In the genomic region with DNA sequence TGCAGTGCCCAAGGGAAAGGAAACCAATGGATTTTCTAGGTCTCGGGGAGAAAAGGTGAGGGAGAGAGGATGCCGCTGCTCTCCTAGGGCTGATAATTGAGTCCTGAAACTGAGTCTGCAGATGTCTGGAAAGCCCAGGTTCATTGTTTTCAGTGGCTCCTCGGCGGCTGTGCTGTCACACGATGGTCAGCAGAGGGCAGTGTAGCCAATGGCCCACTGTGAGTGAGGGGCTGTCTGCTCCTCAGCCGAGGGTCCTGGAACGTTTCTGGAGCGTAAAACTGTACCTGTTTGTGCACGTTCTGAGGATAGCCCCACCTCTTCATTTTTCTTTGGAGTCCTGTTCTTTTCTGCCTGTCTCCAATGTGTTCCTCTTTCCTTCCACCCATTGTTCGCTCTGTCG, we compare ENCODE assay signal across 11 mouse cellular contexts. TPM values are rescaled to one million over a fixed set of nuclear protein-coding genes. Genes with fewer than 3 reads are reported as not detected.
DNase-seq lines count a peak whose midpoint lies in the region; ATAC-seq and TF ChIP-seq lines count a peak whose summit lies in the region.
"Had no signal": no experiment of that assay in that cellular context is flagged by ENCODE, and none has a peak within 500 bp of the region (broad histone marks: within the 10 kb centered on the region; RNA-seq: fewer than 3 reads in every experiment).

No protein-coding gene starts in this region.

- no peaks in the 10 kb centered on the region for H3K4me1 ChIP-seq in heart, adult 2 months (ENCODE audit: control insufficient read depth, insufficient read depth, low read length)
- no peaks in the 10 kb centered on the region for H3K4me1 ChIP-seq in lung, postnatal 0 days (ENCODE audit: insufficient read depth, low read depth, low read length)
- no peaks in the 10 kb centered on the region for H3K4me1 ChIP-seq in bone marrow, adult 2 months (ENCODE audit: control insufficient read depth, insufficient read depth, low read length)
- peaks cover 9% of the 10 kb centered on the region for H3K4me1 ChIP-seq in olfactory bulb, adult 2 months (ENCODE audit: control insufficient read depth, insufficient read depth, low read length)

- H3K27ac ChIP-seq in heart, adult 2 months = no peak overlapping the region
- H3K27ac ChIP-seq in lung, postnatal 0 days (ENCODE audit: low read length) = no peak overlapping the region
- no peak overlapping the region for H3K27ac ChIP-seq in bone marrow, adult 2 months (ENCODE audit: control insufficient read depth, insufficient read depth, low read depth, low read length, poor library complexity)
- no peak overlapping the region for H3K27ac ChIP-seq in olfactory bulb, adult 2 months (ENCODE audit: insufficient read depth, low read depth, low read length)

- intact Hi-C loops in heart, adult 2 months (cut with DNase I) = no loop called here

- TF ChIP-seq POLR2A in heart, adult 2 months (IDR thresholded peaks at IDR 0.05; ENCODE audit: insufficient read depth, low read depth, low read length) = no peak
- TF ChIP-seq POLR2A in bone marrow, adult 2 months (IDR thresholded peaks at IDR 0.05; ENCODE audit: borderline replicate concordance, control insufficient read depth, low read depth, low read length) = no peak
- TF ChIP-seq POLR2A in olfactory bulb, adult 2 months (IDR thresholded peaks at IDR 0.05; ENCODE audit: insufficient read depth, low read depth, low read length) = no peak

- DNase-seq in heart, adult 2 months = no peak
- no peak for DNase-seq in heart, adult 9 months (ENCODE audit: low spot score in 2 of 2)
- DNase-seq in lung, postnatal 0 days (ENCODE audit: low spot score) = no peak
- no peak for DNase-seq in lung, adult 18-20 months
- DNase-seq in layer of hippocampus, postnatal 14 days (ENCODE audit: low spot score in 2 of 2) = no peak
- DNase-seq: cerebellum, adult 9-10 months; lung, postnatal 14 days had no signal

- H3K4me3 ChIP-seq in heart, adult 2 months = no peak overlapping the region
- no peak overlapping the region for H3K4me3 ChIP-seq in lung, postnatal 0 days (ENCODE audit: low read depth, low read length)
- H3K4me3 ChIP-seq in bone marrow, adult 2 months (replicated peaks; ENCODE audit: control insufficient read depth, low read depth, low read length) = no peak overlapping the region
- no peak overlapping the region for H3K4me3 ChIP-seq in olfactory bulb, adult 2 months (ENCODE audit: insufficient read depth, low read depth, low read length)

- H3K9me3 ChIP-seq in lung, postnatal 0 days (ENCODE audit: low read length) = no peaks in the 10 kb centered on the region

- no peak for TF ChIP-seq EP300 in heart, adult 2 months (IDR thresholded peaks at IDR 0.05; ENCODE audit: insufficient read depth, low read depth, low read length)
- TF ChIP-seq EP300 in lung, postnatal 0 days (IDR thresholded peaks at IDR 0.05) = no peak

- H3K27me3 ChIP-seq in heart, adult 2 months (ENCODE audit: control insufficient read depth, insufficient read depth, low read length) = no peaks in the 10 kb centered on the region
- H3K27me3 ChIP-seq in lung, postnatal 0 days (replicated peaks; ENCODE audit: insufficient read depth, low read length) = no peaks in the 10 kb centered on the region

- no peak overlapping the region for H3K4me2 ChIP-seq in lung, postnatal 0 days (replicated peaks; ENCODE audit: low read depth, low read length)

- ATAC-seq in lung, postnatal 0 days = no peak
- no peak for ATAC-seq in CD4-positive, CD25-positive, alpha-beta regulatory T cell, adult 4 months

- H3K9ac ChIP-seq in heart, adult 2 months (ENCODE audit: low read depth, low read length) = no peak overlapping the region
- H3K9ac ChIP-seq in lung, postnatal 0 days (replicated peaks; ENCODE audit: low read depth) = no peak overlapping the region

- peak; percentile 62 for TF ChIP-seq CTCF in heart, adult 2 months (IDR thresholded peaks at IDR 0.05)
- peak; percentile 66 for TF ChIP-seq CTCF in lung, postnatal 0 days (IDR thresholded peaks at IDR 0.05)
- peak; percentile 31; the same call in 1 of the 2 replicates for TF ChIP-seq CTCF in bone marrow, adult 2 months (IDR thresholded peaks at IDR 0.05; ENCODE audit: control insufficient read depth, insufficient read depth, low read length)
- TF ChIP-seq CTCF in olfactory bulb, adult 2 months (IDR thresholded peaks at IDR 0.05; ENCODE audit: insufficient read depth, low read depth, low read length) = peak; percentile 46; the same call in 1 of the 2 replicates

- 26% methylated on average over 11 of the region's 11 CpGs for WGBS in heart, adult 2 months
- 29% methylated on average over 11 of the region's 11 CpGs for WGBS in lung, postnatal 0 days
- 37% methylated on average over 11 of the region's 11 CpGs for WGBS in bone marrow, adult 2 months
- 42% methylated on average over 11 of the region's 11 CpGs for WGBS in olfactory bulb, adult 2 months

- no peaks in the 10 kb centered on the region for H3K79me2 ChIP-seq in heart, adult 2 months (replicated peaks; ENCODE audit: control insufficient read depth, insufficient read depth, low read length)

- no peaks in the 10 kb centered on the region for H3K36me3 ChIP-seq in heart, adult 2 months (ENCODE audit: control insufficient read depth, insufficient read depth, low read length)
- H3K36me3 ChIP-seq in lung, postnatal 0 days (ENCODE audit: insufficient read depth, low read length) = no peaks in the 10 kb centered on the region

RNA-seq across cellular contexts. Expression of gene Cmtr2, which starts 13.7 kb away (rescaled TPM):
- total RNA-seq in heart, adult 2 months (2021) = 1 to 10 TPM; 2.9 to 3.2 TPM
- 1.9 and 2.6 TPM in 2 replicates for polyA plus RNA-seq in heart, adult 2 months (2012; rRNA removed)
- polyA plus RNA-seq in lung, postnatal 0 days (2015; fragmentation: Nextera tagmentation; extraction: Ambion mirVana) = 3.6 and 4.0 TPM in 2 replicates
- 0.81 and 2.2 TPM in 2 replicates for polyA plus RNA-seq in bone marrow, adult 2 months (2011; ENCODE audit: insufficient read depth, insufficient read length, low replicate concordance, missing spikeins)
- polyA plus RNA-seq in olfactory bulb, adult 2 months (2012; ENCODE audit: insufficient read depth, insufficient read length, low replicate concordance, missing spikeins) = not detected in 2 replicates
- polyA plus RNA-seq in CD4-positive, CD25-positive, alpha-beta regulatory T cell, adult 4 months (2017; shearing (Covaris generic)) = 10 to 100 TPM in 1 of 2 experiments, 1 to 10 TPM in 1; 7.2 to 10.7 TPM
- 1 to 10 TPM; 6.1 TPM for total RNA-seq in layer of hippocampus, postnatal 14 days (2021)

RNA-seq across cellular contexts. Expression of gene Calb2, which starts 33.8 kb away (rescaled TPM):
- not detected for total RNA-seq in heart, adult 2 months (2021)
- not detected in 2 replicates for polyA plus RNA-seq in heart, adult 2 months (2012; rRNA removed)
- polyA plus RNA-seq in lung, postnatal 0 days (2015; fragmentation: Nextera tagmentation; extraction: Ambion mirVana) = 0.53 and 1.1 TPM in 2 replicates
- 4.2 TPM in 1 of 2 replicates, not detected in the other for polyA plus RNA-seq in bone marrow, adult 2 months (2011; ENCODE audit: insufficient read depth, insufficient read length, low replicate concordance, missing spikeins)
- polyA plus RNA-seq in olfactory bulb, adult 2 months (2012; ENCODE audit: insufficient read depth, insufficient read length, low replicate concordance, missing spikeins) = not detected in 2 replicates
- polyA plus RNA-seq in CD4-positive, CD25-positive, alpha-beta regulatory T cell, adult 4 months (2017; shearing (Covaris generic)) = not detected
- total RNA-seq in layer of hippocampus, postnatal 14 days (2021) = 100 to 1,000 TPM in 1 of 2 experiments, 10 to 100 TPM in 1; 95.2 to 112 TPM
- total RNA-seq: heart, adult 8-10 months had no signal

Comparison
In these comparisons a context has a peak if more than half of its experiments do, and no peak if none do; other contexts are left out.
1. RNA of gene Calb2, which starts 33.8 kb away (polyA plus RNA-seq): not detected in olfactory bulb, adult 2 months; 4.2 TPM in bone marrow, adult 2 months, 0.53 to 1.1 TPM in lung, postnatal 0 days, not detected in heart, adult 2 months and not detected in CD4-positive, CD25-positive, alpha-beta regulatory T cell, adult 4 months; every median in the first group is over 10 times any median in the second.
2. Peak in every context shown above with its lines, with median percentiles within 50 percentile points of each other: CTCF ChIP-seq.